Mouse (Mus musculus): Measurements from ENCODE around the gene Bhlhe40.

The Bhlhe40 gene

GRCm38 (mm10) chr6:108688344-108688743 is 27.9 kb downstream of the Bhlhe40 start:
- DNase-seq (ENCODE audit: extremely low spot score, low spot score) = no peak

- DNase-seq (ENCODE audit: extremely low spot score, low spot score) = no peak
Observed at GRCm38 (mm10) chr6:108692986-108693385, 32.6 kb downstream of the Bhlhe40 start.

GRCm38 (mm10) chr6:108694965-108695724 is 34.7 kb downstream of the Bhlhe40 start:
- no peak for DNase-seq (ENCODE audit: extremely low spot score, low spot score)

GRCm38 (mm10) chr6:108695844-108696821 is 35.7 kb downstream of the Bhlhe40 start:
- DNase-seq (ENCODE audit: extremely low spot score, low spot score) = no peak

GRCm38 (mm10) chr6:108696822-108697202 is 36.4 kb downstream of the Bhlhe40 start:
- DNase-seq (ENCODE audit: extremely low spot score, low spot score) = no peak

- DNase-seq (ENCODE audit: extremely low spot score, low spot score) = no peak
Observed at GRCm38 (mm10) chr6:108697345-108697744, 36.9 kb downstream of the Bhlhe40 start.

GRCm38 (mm10) chr6:108698343-108698870 is 38.0 kb downstream of the Bhlhe40 start:
- no peak for DNase-seq (ENCODE audit: extremely low spot score, low spot score)

- DNase-seq (ENCODE audit: extremely low spot score, low spot score) = no peak
Observed at GRCm38 (mm10) chr6:108699679-108700078, 39.2 kb downstream of the Bhlhe40 start.

- DNase-seq (ENCODE audit: extremely low spot score, low spot score) = peak; percentile 31
Observed at GRCm38 (mm10) chr6:108700638-108701343, 40.4 kb downstream of the Bhlhe40 start.

- DNase-seq (ENCODE audit: extremely low spot score, low spot score) = no peak
Observed at GRCm38 (mm10) chr6:108702648-108703047, 42.2 kb downstream of the Bhlhe40 start.

- no peak for DNase-seq (ENCODE audit: extremely low spot score, low spot score)
Observed at GRCm38 (mm10) chr6:108703085-108703484, 42.7 kb downstream of the Bhlhe40 start.

- DNase-seq (ENCODE audit: extremely low spot score, low spot score) = no peak
Observed at GRCm38 (mm10) chr6:108704316-108705080, 44.1 kb downstream of the Bhlhe40 start.

GRCm38 (mm10) chr6:108705957-108706356 is 45.5 kb downstream of the Bhlhe40 start:
- no peak for DNase-seq (ENCODE audit: extremely low spot score, low spot score)

GRCm38 (mm10) chr6:108706994-108707645 is 46.7 kb downstream of the Bhlhe40 start:
- no peak for DNase-seq (ENCODE audit: extremely low spot score, low spot score)

- no peak for DNase-seq (ENCODE audit: extremely low spot score, low spot score)
Observed at GRCm38 (mm10) chr6:108709131-108709470, 48.7 kb downstream of the Bhlhe40 start.

- peak; percentile 80 for DNase-seq (ENCODE audit: extremely low spot score, low spot score)
Observed at GRCm38 (mm10) chr6:108709471-108710231, 49.2 kb downstream of the Bhlhe40 start.

GRCm38 (mm10) chr6:108710667-108711066 is 50.2 kb downstream of the Bhlhe40 start:
- no peak for DNase-seq (ENCODE audit: extremely low spot score, low spot score)

- DNase-seq (ENCODE audit: extremely low spot score, low spot score) = no peak
Observed at GRCm38 (mm10) chr6:108711192-108711964, 50.9 kb downstream of the Bhlhe40 start.

GRCm38 (mm10) chr6:108712148-108712547 is 51.7 kb downstream of the Bhlhe40 start:
- DNase-seq (ENCODE audit: extremely low spot score, low spot score) = no peak
